Mouse (Mus musculus) megakaryocyte, embryonic 14.5 days (primary cell): ENCODE data around the gene Esf1.

Experiments used
- FLI1 ChIP-seq: IDR thresholded peaks from 2 replicates; pipeline ENCODE4 v1.6.1; 2012; ENCODE audit warnings: low read length, inconsistent platforms, mixed read lengths
- GATA1 ChIP-seq: IDR thresholded peaks from 3 replicates; pipeline ENCODE4 v1.6.1; 2012; ENCODE audit warnings: mixed read lengths, low read length, inconsistent platforms, borderline replicate concordance

DNA sequence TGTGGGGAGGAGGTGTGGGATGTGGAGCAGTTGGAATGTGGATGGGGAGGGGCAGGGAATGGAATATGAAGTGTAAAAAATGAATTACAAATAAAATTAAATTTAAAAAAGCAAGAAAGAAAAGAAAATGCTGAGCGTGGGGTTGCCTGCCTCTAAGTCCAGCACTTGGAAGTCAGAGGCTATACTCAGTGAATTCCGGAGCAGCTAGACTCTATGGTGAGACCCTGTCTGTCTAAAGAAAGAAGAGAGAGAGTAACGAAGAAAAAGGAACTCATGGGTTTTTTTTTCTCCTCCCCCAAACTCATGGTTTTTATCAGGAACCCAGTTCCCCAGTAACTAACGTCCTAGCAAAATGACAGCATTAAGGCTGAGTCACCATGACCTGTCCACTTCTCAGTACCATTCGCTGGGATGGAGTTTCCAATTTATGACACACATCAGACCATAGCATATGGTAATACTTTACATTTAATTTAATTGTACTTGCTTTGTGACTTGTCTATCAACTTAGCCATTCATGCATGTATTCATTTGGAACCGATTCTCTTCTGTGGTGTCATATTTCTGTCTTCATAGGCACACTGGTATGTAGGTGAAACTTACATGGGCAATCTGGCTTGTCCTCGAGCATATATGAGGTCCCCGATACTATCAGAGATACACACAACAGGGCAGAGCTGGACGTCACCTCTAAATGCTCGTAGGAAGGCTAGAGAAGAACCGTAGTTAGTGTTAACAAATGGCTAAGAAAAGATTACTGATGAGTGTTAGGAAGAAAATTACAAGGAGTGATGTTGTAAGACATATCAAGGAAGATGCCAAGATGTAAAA, 89.4 kb downstream of the Esf1 start:
- TF ChIP-seq GATA1 (no peak), FLI1 (no peak)
